Mouse (Mus musculus): Measurements from ENCODE around the gene 2010300C02Rik. TPM values are rescaled to one million over a fixed set of nuclear protein-coding genes. Genes with fewer than 3 reads are reported as not detected.
A peak's percentile ranks its signal among the peaks of the same experiment; 100 is the strongest.

Gene 2010300C02Rik
- total RNA-seq, 4 experiments from 2014 or later, result 1.1 to 3.0 (median 2.0) TPM

DNA sequence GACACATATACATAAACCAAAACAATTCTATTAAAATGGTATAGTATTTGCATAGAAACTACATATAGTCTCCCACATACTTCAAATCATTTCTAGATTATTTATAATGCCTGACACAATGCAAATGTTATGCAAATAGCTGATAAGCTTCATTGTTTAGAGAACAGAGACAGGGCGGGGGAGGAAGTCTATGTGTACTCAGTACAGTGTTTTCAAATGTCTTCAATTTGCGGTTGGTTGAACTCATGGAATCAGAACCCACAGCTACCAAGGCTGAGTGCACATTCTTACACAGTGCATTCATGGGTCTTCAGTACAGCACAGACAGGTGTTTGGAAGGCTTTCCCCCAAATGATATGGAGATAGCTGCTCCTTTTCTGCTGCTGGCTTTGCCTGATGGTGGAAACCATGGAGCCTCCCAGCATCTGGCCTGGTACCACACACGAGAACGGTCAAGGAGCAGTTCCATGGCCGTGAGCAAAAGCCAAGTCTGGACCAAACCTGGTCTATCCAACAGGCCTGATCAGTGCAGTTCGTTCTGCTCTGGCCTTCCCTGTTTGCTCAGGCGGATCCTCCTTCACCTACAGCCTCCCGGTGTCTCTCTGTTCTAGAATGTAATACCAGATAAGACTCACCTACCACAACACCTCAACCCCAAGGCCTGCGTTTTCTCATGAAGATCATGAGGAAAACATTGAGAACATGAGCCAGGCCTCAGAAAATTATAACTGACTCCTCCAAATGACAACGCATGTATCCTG, 8.1 kb downstream of the 2010300C02Rik start:
- no peak for DNase-seq (ENCODE audit: low spot score)

- no peak for DNase-seq (ENCODE audit: low spot score)
These were observed 8.8 kb downstream of the 2010300C02Rik start for GRCm38 (mm10) chr1:37711082-37711481.

- DNase-seq (ENCODE audit: low spot score), result no peak
These were observed 10.1 kb downstream of the 2010300C02Rik start for GRCm38 (mm10) chr1:37709736-37710135.

GRCm38 (mm10) chr1:37708270-37708955, 11.5 kb downstream of the 2010300C02Rik start:
- peak; percentile 34 for DNase-seq (ENCODE audit: low spot score)

GRCm38 (mm10) chr1:37702326-37702725, 17.6 kb downstream of the 2010300C02Rik start:
- DNase-seq (ENCODE audit: low spot score), result no peak

DNA sequence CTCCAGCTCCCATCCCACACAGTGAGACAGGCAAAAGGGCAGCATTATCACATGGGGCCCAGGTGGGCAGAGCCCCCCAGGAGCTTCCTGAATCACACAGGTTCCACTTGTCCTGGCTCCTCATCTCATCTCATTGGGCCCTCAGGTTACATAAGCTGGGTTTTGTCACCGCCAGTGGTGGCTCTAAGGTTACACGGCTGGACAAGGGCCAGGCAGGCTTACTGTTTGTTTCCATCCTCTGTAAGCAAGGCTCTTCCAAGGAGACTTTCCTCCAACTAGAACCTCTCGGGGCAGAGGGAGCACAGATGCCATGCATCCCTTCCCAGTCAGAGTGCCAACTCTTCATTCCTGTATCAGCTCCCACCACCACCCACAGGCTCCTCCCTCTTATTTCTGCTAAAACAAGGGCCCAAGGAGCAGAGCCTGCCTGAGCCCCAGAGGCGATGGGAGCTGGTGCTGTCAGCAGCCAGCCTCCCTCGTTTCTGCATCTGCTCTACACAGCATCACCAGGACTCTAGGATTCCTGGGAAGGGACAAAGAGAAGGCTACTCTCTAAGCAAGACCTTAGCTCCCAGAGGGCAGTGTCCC, 20.9 kb downstream of the 2010300C02Rik start:
- DNase-seq (ENCODE audit: low spot score), result no peak

DNA sequence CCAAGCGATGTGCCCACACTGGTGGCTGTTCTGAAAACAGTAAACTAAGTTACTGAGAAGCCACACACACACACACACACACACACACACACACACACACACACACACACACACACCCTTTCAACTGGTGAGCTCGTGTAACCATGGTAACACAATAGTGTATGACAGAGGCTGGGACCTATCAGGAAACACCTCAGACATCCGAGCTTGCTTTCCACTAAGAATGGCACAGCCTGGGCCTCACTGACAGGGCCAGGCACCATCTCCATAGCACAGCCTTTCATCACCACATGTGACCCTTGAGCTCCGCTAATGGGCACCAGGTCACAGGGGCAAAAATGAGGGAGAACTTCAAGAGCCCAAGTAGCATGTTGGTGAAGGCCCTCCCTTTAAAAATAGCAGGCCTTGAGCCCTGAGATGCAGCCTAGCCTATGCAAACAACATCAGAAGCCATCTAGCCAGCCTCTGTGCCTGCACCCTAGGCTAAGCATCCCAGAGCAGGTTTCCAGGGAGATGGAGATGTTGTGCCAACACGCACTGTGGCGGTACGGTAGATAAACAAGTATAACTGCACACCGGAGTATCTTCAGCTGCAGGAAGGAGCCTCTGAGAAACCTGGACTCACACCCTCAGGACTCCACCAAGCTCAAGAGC, 21.6 kb downstream of the 2010300C02Rik start:
- no peak for DNase-seq (ENCODE audit: low spot score)

DNA sequence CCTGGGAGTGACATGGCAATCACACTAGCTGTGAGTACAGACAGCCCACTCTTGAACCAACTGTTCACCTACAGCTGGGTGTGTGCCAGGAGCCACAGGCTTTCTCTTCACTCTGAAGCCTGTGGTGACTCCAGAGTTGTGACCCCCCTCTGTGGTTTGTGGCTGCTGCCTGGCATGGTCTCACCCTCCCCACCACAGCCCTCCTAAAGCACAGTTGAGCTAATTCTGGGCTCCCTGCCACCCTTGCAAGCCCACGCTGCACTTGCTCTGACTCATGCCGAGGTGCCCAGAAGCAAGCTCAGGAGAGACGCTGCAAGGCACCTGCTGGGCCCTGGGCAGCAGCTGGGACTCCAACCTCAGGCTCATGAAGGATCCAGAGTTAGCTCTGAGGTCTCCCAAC, 23.0 kb downstream of the 2010300C02Rik start:
- DNase-seq (ENCODE audit: low spot score), result no peak

- DNase-seq (ENCODE audit: low spot score), result no peak
These were observed 24.2 kb downstream of the 2010300C02Rik start for GRCm38 (mm10) chr1:37695732-37696131.

DNA sequence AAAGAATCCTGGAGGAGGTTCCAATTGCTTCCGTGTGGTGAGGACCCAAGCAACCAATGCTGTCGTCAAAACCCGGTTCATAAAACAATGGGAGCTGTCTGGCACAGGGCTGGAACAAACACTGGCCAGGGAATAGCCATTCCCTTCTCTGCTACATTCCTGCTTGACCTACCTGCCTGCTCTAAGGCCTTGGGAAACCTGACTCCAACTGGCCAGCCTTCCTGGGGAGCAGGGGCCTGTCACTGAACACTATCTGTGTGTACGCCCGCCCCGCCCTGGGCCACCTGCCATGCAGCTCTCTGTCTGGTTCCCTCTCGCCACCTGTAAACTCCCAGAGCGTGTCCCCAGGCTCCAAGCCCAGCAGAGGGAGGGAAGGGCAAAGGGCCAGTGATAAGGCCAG, 25.5 kb downstream of the 2010300C02Rik start:
- DNase-seq (ENCODE audit: low spot score), result peak; percentile 40

- no peak for DNase-seq (ENCODE audit: low spot score)
These were observed 28.7 kb downstream of the 2010300C02Rik start for GRCm38 (mm10) chr1:37691179-37691578.

GRCm38 (mm10) chr1:37690665-37691064, 29.2 kb downstream of the 2010300C02Rik start:
- no peak for DNase-seq (ENCODE audit: low spot score)

DNA sequence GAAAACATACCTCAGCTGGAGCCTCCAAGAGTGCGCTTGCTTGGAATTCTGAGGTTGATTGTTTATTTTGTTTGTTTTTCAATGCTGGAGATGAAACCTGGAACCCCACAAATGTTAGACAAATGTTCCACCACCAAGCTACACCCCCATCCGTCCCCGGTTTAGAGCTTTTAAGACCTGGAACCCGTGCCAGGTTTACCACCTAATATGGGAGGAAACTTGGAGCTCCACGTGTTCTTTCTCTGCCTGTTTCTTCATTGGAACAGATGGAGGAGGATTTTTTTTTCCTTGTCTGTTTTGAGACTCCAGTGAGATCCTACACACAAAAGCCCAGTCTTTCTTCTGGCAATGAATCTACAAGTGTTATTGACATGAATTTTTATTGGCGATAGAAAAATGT, 30.2 kb downstream of the 2010300C02Rik start:
- DNase-seq (ENCODE audit: low spot score), result no peak

DNA sequence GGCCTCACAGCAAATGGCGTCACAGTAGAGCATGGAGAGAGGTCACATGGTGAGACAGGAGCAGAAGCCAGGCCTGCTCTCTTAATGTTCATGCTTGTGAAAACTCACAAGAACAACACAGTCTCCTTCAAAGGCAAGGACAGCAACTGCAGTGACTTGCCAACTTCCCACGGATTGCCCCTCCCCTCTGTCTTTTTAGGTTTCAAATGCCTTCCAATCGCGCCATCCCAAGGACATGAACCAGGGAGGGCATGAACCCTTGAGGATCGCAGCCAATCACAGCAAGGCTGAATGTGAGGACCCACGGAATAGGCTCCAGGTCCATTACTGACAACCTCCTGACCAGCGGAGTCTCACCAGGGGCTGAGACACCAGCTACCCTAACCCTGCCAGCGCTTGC, 31.5 kb downstream of the 2010300C02Rik start:
- no peak for DNase-seq (ENCODE audit: low spot score)

DNA sequence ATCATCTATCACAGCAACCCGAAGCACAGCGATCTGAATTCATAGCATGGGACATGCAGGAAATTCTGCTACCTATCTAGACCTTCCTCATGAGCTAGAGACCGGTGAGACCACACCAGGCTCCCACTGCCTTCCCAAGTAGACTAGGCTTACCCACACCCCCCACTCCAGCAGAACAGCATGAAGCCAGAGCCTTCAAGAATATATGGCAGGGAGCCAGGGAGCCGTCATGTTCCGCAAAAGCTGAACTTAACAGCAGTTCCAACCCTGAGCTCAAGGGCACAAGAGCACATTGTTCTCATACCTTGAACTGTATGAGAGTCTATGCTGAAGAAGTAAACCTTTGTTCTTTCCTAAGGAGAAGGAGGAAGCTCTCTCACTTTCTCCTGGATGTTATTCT, 32.4 kb downstream of the 2010300C02Rik start:
- DNase-seq (ENCODE audit: low spot score), result no peak

DNA sequence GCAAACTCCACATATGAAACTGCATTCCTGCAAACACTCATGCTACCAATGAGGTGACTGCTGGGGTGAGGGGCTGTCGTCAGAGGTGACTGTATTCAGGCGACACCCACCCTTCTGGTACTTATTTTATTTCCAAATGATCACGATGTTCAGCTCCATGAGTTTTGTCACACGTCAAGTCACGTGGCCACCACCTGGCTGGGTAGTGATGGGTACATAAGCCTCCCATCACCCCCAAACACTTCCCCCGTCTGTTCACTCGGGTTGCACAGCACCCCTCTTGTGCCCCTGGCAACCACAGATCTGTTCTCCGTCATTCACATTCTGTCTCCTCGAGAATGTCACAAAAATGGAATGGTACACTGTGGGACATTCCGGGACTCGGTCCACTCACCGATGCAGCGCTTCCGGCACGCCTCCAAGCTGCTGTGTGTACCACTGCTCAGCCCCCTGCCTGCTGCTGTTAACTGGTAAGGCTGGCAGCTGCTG, 32.9 kb downstream of the 2010300C02Rik start:
- DNase-seq (ENCODE audit: low spot score), result no peak

- peak; percentile 55 for DNase-seq (ENCODE audit: low spot score)
These were observed 41.4 kb downstream of the 2010300C02Rik start for GRCm38 (mm10) chr1:37678327-37679123.

GRCm38 (mm10) chr1:37676967-37677512, 42.8 kb downstream of the 2010300C02Rik start:
- no peak for DNase-seq (ENCODE audit: low spot score)

DNA sequence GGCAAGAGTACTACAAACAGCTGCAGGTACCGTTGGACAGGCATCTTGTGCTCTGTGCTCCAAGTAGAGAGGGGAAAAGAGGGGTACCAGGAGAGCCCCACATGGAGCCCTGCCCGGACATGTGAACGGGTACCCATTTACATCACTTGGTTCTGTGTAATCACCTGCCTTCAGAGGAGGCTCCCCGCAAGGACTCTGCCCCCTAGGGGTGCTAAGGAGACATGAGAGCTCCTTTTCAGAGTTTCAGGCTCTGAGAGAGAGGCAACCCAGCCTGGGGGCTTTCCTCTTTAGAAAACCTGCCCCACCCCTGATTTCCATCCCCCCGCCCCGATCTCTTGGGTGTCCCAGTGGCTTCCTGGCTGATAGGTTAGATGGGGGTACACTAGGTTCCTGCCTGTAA, 44.4 kb downstream of the 2010300C02Rik start:
- DNase-seq (ENCODE audit: low spot score), result no peak

DNA sequence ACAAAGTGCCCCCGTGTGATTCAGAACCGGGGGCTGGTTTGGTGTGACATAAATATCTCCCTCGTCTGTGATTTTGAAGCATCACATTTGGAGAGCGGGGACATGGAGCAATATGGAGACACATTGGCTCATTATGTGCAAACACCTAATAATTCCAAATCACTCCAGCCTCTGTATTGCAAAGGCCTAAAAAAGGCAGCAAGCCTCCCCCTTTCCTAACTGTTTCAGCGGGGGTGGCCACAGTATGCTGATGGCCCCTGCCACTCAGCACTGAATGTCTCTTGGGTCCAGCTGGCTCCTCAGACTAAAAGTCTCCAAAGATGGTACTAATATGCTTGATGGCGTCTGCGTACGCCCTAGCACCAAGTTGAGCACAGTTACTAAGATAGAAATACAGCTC, 45.6 kb downstream of the 2010300C02Rik start:
- DNase-seq (ENCODE audit: low spot score), result no peak

DNA sequence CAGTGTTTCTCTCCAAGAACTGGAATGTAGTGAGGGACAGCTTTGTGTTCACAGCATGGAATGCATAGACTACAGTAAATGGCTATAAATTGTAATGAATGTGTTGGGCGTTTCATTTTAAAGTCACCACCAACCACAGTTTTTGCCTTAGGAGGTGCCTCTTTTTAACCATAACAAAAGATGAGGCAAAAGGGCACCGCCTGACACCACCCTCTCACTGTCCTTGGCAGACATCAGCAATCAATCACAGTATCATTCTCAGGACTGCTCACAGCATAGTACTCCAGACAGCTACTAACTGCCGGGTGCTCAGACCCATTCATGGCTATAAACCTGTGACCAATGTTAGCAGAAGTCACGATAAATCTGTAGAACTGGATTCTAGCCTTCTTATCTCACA, 48.6 kb downstream of the 2010300C02Rik start:
- no peak for DNase-seq (ENCODE audit: low spot score)
